Mouse (Mus musculus) retina, adult 2 months (tissue): ENCODE measurements at regions not wholly inside any gene's neighbourhood (a gene's known extent, or its start where the extent isn't known, plus 50 kb on each side); places are given as distances from the start of the nearest gene placed in this dataset.

ENCODE experiments used
- DNase-seq: peaks from one replicate; pipeline ENCODE4 v3.0.0-alpha.2; 2012; ENCODE audit warnings: low read depth, low spot score

- no peak for DNase-seq
These were observed 815.6 kb downstream of the Car8 start for GRCm38 (mm10) chr4:7423204-7423603.

GRCm38 (mm10) chr4:7422787-7423186 is 816.1 kb downstream of the Car8 start:
- no peak for DNase-seq

- DNase-seq: no peak
These were observed 824.5 kb downstream of the Car8 start for GRCm38 (mm10) chr4:7414301-7414700.

DNA sequence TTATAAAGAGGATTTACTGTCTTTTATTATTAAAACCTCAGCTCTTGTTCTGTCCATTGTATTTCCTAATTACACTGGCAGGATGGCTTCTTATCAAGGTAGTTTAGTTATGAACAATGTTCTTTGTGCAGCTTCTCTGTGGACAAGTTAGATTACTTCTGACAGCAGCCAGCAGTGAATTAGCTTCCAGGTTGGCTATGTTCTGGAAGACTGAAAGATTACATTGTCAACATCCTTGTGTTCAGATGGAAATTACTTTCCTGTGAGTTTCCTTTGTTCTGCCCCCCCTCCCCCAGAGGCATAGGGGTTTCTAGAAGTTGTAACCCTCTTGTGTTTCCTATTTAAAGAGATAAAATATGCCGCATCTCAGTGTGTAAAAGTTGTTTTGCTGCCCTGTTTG is 846.1 kb downstream of the Car8 start:
- DNase-seq: no peak

- DNase-seq: no peak
These were observed 847.2 kb downstream of the Car8 start for GRCm38 (mm10) chr4:7391596-7391995.

- no peak for DNase-seq
These were observed 853.8 kb downstream of the Car8 start for GRCm38 (mm10) chr4:7385069-7385468.

- no peak for DNase-seq
These were observed 858.8 kb downstream of the Car8 start for GRCm38 (mm10) chr4:7379996-7380395.

DNA sequence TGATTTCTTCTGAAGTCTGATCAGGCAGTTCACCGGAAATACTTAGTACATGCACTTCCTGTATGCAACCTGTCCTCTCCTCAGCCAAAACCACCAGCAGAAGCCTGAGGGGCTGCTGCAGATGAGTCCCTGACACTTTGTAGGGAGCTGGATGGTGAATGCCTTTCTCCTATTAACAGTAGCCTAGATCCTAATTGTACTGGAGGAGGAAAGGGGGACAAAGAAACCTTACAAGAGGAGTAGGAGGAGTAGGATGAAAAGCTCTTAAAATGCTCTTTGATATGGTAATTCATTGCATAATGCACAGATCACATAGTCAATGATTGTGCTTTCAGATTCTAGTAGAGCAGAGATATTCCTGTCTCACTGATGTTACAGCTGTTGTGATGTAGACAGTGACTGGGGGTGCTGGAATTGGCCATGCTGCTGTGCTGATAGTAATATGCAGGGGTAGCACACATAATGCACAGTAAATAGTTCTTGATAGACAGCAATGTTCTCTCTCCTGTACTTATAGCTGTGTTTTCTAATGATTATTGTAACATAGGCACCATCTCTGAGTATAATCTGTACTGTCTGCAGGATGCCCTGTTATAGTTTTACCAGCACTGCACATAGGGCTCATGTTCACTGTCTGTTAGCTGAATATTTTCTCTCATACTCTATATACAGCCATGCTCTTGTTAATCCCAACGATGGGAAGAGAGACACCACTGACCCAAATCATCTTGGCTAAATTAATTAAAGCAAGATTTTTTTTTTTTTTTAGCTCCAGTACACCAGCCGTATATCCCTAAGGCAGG is 874.4 kb downstream of the Car8 start:
- no peak for DNase-seq

GRCm38 (mm10) chr4:7363508-7363907 is 875.3 kb downstream of the Car8 start:
- DNase-seq: no peak

DNA sequence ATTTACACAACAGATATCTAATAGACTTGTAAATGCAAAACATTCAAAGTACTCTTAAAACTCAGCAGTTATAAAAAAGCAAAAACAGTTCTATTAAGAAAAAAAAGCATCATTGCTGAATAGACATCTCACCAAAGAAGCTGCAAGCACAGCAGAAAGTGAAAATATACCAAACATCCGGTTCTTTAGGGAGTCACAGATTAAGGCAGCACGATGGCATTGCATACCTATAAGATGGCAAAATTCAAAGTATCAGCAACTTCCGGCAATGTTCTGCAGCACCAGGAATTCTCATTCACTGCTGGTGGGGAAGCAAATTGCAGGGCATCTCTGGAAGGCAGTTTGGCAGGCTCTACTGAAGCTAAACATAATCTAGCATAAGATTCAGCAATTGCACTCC is 882.6 kb downstream of the Car8 start:
- DNase-seq: no peak

DNA sequence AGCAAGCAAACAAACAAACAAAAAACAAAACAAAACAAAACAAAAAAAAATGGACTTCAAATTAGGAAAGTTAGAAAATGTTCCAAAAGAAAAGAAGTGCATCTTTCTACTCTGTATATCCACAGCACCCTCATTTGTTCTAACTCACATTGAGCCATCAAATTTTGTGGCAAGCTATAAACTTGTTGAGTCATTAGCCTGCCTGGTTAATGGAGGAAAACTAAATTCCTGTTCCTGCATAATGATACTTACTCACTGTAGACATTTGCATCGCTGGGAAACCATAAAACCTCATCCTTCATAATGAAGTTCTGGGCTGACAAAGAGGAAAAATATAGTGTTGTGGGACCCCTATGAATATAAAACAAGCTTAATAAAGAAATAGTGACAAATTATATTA is 891.5 kb downstream of the Car8 start:
- DNase-seq: no peak

- DNase-seq: no peak
These were observed 897.7 kb downstream of the Car8 start for GRCm38 (mm10) chr4:7341159-7341558.

DNA sequence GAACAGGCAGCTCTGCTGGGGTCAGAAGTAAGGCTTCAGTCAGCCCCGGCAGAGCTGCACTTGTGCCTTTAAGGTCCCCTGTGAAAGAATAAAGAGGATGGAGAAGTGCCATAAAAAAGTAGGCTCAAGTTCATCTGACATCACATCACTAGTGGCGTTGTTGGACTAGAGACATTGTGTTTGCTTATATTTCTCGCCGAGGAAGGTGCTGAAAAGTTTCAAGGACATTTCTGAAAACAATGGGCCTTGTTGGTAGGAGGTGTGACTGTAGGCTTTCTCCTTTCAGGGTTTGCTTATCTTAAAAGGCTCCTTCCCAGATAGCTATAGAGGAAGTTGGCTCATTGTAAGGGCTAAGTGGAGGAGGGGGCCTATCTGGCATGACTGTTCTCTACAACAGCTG is 924.6 kb downstream of the Car8 start:
- DNase-seq: no peak

GRCm38 (mm10) chr4:7313219-7313618 is 925.6 kb downstream of the Car8 start:
- no peak for DNase-seq

DNA sequence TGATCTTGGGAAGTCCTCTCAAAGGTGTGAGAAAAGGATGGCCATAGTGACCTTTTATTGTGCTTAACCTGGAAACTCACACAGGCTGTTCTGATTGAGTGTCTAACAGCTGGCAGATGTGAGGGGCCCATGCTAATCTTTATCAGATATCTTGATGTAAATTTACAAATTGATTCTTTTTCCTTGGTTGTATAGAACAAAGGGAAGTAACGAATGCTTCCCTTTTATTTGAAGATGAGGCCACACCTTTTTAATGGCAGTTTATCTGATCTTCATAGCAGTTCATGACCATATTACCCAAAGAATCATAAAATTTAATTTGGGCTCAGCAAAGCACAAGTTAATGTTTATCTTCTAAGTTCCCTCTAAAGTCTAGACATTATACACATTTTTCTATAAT is 926.7 kb downstream of the Car8 start:
- DNase-seq: no peak

DNA sequence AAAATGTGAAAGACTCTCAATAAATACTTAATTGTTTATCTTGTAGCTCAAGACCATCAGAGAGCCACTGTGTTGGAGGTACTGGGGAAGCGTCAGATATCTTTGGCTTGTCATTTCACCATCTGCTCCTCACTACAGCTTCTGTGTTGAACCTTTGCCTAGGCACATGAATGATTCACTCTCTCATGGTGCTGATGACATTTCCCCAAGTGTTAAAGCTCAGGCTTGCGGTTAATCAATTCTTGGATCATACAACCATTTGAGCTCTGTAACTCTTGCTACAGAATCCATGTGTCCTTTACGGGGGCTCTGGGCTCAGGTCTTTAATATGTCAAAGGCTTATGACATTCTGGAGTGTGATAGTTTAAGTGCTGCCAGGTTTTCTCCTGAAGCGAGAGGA is 969.8 kb downstream of the Car8 start:
- no peak for DNase-seq

GRCm38 (mm10) chr4:7256486-7256885 is 982.4 kb downstream of the Car8 start:
- DNase-seq: no peak

- no peak for DNase-seq
These were observed 985.2 kb downstream of the Car8 start for GRCm38 (mm10) chr4:7253616-7254015.

- DNase-seq: no peak
These were observed 987.2 kb downstream of the Car8 start for GRCm38 (mm10) chr4:7251641-7252040.

GRCm38 (mm10) chr4:7247816-7248215 is 991.0 kb downstream of the Car8 start:
- DNase-seq: no peak

DNA sequence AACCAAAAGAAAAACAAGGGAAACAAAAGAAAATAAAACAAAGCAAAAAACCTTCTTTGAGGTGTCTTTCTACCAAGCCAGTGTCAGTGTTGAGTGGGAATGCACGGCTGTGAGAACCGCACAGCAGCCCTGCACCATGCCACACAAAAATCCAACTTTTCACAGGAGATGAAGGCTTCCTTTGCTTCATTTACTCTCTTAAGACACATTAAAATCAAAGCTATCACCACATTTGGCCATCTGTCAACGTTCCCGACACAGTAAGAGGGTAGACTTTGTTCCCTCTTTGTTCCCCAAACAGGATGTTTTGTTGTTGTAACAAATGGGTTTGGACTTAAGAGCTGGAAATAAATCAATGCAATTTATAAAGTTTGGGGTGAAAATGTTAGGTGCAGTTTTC is 991.6 kb downstream of the Car8 start:
- DNase-seq: no peak

DNA sequence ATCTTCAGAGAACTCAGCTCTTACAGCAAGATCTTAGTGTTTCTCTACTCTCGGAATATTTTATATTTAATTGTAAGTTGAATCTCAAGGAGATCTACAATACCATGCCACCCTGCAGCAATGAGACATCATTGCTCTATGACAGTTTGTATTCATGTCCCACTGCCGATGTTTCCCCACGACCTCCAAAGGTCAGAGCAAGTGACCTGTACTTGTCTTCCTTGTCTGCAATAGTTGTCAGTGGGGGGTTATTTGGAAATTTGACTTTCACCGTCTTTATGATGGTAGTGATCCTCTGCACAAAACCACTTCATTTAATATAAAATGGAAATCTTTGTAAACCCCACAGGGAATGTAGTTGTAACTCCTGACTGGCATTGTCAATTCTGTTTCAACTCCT is 992.0 kb downstream of the Car8 start:
- DNase-seq: no peak

DNA sequence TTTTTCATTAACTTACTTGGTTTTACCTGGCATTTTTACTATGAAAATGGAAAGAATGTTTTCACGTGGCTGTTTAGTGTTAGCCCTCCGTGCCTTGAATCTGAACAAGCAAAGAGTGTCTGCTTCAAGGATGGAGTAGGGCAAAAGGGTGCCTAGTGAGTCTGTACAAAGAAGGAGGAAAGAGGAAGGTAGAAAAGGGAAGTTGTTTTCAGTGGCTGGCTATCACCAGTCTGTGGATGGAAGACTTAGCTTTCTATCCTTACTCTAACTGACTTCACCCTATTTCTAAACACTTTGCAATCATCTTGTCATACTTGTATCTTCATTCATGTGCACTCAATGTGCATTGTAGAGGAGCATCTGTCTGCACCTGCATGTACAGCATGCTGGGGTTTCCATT is 993.2 kb downstream of the Car8 start:
- no peak for DNase-seq

- no peak for DNase-seq
These were observed 1001.0 kb downstream of the Car8 start for GRCm38 (mm10) chr4:7237848-7238247.
